Mouse (Mus musculus) cerebellum, postnatal 4 days (tissue): ENCODE measurements around the gene Ercc6.

ENCODE experiments used
- DNase-seq, 2 experiments: peaks; one replicate each; pipeline ENCODE4 v3.0.0; 2022; ENCODE audit warnings: low spot score in 2 of 2, mixed read lengths in 1 of 2

Ercc6 gene

DNA sequence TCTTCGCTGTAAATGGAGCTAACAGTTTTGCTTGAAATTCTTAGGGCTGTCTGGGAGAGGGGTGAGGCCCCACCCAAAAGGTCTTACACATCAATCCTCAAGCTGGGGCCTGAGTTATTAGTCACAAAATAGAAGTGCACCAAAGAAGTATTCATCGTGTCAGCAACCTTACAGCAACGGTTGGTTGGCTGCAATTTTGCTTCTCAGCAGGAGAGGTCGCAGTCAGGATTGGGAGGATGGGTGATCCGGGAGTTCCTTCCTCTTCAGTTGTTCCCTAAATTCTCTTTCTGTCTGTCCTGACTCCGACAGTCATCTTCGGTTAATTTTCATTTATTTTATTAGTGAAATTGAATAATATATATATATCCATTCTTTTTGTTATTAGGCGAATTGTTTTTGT is 59.2 kb downstream of the Ercc6 start:
- DNase-seq = no peak

DNA sequence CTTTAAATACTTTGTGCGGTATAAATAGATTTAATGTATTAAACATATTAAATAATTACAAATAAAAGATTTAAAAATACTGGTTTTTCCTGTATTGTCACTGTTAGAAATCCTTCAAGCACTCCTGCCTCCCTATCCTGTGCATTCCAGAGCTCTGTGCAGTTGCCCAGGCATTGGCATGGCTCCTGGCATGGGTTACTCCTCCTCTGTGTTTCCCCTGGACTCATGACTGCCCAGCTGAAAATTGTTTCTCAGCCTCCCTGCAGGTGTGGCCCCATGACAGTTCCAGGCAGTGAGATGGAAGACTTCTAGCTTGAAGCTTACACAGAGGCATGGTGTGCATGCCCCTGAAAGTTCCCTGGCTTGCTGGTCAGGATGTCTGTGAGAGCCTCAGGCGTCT is 65.1 kb downstream of the Ercc6 start:
- DNase-seq = no peak

DNA sequence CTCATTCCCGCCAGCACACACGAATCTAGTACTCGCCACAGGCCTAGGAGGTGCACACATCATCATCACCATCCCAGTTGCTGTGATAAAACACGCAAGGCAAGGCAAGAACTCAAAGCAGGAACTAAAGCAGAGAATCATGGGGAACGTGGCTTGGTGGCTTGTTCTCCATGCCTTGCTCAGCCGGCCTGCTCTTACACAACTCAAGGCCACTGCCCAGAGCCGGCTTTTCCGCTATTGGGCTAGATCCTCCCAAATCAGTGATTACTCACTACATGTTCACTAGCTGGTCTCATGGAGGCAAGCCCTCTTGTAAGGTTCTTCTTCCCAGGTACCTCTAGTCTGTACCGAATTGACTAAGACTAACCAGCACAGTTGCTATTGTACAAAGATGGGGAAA is 70.4 kb downstream of the Ercc6 start:
- DNase-seq = no peak

DNA sequence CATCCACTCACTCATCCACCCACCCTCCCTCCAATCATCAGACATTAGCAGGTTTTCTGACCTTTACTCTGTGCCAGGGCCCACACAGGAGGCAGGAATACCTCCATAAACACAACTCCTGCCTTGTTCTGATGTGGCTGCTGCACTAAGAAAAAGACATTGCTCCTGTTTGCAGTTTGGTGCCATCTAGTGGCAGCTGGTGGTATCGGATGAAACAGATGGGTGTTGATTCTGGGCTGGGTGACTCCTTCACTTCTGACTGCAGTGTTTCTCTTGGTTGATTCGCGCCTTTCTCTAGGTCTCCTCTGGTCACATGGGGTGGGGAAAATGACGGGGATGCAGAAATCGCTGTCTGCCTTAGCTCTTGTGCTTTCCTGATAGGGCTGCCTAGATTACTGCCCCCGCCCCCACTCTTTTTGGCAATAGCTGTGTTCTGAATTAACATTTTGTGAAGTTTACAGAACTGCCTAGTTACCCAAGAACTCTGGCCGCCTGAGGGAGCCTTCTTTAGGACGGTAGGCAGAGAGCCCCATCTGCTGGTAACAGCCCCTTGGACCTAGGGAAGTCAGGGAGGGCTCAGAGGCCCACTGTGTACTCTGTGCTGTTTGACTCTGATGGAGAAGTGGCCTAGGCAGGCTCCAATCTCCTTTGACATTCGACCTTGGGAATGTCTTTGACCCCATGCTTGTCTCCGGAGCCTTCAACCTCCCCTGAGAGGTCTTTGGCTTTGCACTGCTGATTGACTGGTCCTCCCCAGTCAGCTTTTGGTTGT is 73.9 kb downstream of the Ercc6 start:
- peak; percentile 82 to 87 for DNase-seq

DNA sequence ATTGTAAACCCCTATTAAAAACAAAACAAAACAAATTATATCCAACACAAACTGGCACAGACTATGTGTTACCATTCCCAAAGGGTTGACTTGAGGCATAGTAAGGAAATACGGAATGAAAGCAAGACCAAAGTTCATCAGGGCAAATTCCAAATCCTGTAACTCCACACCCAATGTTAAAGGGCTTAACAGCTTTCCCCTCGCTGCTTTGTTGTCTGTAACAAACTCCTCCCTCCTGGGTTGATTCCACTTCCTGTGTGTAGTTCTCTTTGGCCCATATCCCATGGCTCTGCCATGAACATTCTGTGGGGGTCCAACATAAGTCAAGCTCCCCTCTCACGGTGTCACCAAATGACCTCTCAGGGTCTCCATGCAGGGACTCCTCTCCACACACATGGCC is 77.1 kb downstream of the Ercc6 start:
- no peak for DNase-seq

DNA sequence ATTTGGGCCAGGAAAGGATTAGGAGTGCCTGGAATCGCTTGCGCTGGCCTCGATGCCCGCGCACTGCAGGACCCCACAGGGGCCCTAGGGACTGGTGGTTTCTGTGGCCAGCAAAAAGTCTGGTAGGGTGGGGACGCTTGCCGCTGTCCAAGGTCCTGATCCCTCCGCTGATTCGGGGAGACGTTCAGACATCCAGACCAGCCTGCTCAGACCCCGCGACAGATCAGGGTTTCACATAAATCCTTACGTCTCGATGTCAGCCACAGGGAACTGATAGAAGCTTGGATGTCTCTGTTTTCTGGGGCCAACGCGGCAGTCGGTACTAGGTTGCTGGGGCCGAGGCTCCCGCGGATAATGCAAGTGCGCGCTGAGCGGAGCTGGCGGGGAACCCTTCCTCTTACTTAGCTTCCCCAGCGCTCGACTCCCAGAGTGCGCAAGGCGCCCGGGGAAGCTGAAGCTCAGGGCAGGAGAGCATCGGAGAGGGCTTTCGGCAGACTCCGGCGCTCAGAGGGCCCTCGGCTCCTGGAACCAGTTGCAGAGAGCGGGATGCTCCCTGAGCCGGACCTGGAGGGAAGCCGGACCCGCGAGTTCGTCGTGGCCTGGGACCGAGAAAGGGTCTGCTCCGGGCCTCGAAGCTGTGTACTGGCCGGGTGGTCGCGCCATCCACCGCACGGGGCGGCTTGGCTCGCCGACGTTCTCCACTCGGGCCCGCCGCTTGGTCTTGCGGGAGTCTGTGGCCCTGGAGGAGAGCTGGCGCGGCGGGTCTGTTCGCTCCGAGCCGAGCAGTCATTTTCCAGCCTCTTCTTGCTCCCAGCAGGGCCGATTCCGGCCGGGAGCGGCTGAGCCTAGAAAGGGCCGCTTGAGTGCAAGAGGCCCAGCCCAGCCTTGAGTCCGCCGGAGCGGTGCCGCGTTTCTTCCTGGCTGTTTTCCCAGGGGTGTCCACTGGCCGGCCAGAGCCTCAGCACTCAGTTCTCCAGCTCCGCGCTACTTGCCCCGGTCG is 84.2 kb downstream of the Ercc6 start:
- peak in 1 of 2 experiments; percentile 22 for DNase-seq

DNA sequence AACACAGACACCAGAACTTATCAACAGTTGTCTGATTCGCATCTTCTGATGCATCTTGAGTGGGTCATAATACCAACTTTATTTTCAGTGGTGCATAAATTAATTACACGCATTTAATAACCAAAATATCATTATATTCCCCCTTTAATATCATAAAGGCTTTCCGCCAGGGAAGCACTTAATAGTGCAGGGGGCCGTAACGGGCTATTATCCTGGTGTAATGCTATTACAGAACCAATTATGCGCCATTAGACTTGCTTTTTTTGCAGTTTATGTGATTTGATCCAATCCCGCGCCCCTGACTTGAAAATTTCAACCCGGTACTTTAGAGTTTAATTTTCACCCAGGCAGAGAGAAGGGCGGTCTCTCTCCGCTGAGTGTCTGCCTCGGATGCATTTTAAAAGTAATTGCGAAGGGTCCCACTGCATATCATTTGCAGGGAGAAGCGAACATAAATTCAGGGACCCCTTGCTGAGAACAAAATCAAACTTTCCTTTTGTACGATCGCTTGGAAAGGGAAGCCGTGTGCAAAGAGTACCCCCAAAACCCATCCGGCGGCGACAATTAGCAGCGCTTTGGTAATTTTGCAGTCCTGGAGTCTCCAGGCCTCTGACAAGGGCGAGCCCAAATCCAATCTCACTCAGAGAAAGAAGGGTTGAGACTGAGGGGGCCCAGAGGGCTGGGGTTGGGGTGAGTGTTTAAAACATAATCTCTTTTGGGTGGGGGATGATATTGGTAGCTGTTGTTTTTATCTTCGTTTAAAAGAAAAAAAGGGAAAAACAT is 85.3 kb downstream of the Ercc6 start:
- DNase-seq = no peak

DNA sequence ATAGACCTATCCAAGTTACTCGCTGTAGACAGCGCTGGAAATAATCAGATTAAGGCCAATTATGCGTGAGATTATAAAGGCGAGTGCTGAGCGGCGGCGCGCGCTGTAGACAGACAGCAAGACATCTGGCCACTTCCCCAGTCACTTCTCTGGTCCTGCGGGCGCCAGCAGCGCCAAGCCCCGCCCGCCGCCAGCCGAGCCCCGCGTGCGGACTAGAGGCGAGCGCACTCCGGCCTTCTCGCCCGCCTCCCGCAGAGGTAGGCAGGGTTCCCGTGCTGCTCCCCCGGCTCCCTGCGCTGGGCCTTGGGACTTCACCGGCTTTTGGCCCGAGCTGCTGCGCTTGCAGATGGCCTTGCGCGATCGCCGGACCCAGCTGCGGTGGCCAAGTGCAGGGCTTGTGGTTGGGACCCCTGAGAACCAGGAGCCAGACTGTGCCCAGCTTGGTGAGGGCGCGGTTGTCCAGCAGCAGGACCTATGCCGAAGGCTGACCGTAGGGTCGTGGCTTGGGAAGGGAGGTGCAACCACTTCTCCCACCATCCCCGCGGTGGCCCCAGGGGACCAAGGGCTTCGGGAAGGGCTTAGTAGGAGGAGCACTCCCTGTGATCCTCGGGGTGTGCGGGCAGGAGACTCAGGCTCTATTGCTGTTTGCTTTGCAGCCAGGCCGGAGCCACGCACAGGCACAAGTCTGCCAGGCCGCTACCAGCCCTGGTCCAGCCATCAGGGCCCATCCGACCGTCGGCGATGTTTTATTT is 86.1 kb downstream of the Ercc6 start, which contains the start of gene Prrxl1:
Gene Prrxl1, plus strand, starts transcription at position 118 of the 752 bp plus-strand sequence.
- DNase-seq = peak in 1 of 2 experiments; percentile 22

DNA sequence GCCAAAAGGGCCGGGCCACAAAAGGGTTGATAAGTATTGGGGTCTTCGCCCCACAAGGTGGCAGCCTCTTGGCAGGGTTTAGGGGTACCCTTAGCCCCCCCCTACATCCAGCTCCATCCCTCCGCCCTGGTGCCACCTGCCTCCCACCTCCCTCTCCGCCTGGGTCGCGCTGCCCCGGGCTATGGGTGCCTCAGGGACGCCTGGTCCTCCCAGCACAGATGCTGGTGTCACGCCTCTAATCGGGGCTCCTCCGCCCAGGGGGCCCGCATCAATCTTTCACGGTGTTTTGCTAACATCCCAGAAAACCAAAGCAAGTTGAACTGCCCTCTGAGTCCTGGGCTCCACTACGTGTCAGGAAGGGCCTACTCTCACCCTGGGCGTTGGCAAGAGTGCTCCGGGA is 86.8 kb downstream of the Ercc6 start:
- no peak for DNase-seq

DNA sequence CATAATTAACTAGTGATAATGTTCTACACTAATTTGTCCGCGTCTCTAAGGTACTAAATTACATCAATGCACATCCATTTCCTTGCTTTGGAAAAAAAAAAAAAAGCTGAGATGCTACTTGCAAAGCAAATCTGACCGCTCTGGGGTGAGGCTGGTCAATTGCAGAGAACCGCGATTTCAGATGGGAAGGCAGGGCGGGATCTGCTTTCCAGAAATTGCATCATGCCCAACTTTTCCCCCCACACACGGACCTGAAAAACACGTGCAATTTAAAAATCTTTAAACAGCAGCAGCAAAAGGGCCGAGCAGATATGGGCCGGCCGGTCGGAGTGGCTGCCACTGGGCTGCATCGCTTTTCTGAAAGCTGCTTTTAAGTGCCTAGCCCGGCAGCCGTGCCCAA is 92.2 kb downstream of the Ercc6 start:
- no peak for DNase-seq

DNA sequence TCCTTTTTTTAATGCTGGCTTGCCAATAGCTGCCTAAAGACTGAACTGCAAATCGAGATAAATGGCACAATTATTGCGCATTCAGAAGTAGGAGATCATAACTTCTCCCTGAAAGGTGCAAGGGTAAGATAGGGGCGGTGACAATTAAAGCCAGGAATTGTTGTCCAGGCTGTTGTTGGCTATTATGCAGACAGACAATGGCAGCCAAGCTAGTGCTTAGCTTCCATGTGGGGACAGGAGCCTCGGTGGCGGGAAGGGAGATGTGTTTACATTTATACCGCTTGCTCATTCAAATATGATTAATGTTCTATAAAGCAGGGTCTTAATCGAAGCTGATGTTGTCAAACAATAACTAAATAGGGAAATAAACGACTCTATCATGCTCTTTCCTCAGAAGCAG is 93.0 kb downstream of the Ercc6 start:
- no peak for DNase-seq

DNA sequence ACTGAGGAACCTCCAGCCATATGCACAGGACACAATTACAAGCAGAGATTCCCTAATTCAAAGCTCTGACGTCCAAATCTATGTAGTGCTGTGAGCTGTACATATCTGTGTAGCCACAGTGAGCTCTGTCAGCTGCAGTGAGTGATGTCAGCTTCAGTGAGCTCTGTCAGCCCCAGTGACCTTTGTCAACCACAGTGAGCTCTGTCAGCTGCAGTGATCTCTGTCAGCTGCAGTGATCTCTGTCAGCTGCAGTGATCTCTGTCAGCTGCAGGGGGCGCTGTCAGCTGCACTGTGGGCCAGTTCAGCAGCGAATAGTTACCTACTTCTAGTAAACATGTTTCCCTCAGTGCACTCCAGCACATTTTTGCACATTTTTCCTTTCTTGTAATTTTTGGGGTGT is 96.1 kb downstream of the Ercc6 start:
- peak; percentile 57 to 71 for DNase-seq

DNA sequence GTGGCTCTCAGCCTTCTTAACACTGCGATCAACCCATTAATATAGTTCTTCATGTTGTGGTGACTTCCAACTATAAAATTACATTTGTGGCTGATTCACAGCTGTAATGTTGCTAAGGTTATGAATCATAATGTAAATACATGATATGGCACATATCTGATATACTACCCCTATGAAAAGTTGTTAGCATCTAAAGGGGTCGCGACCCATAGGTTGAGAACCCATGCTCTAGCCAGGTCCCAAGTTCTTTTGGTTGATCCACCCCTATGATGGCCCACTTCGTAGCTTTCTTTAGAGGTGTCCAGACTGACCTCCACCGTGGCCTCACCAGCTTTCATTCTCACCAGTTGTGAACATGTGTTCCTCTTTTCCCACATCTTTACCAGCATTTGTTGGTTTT is 103.9 kb downstream of the Ercc6 start:
- DNase-seq = no peak

DNA sequence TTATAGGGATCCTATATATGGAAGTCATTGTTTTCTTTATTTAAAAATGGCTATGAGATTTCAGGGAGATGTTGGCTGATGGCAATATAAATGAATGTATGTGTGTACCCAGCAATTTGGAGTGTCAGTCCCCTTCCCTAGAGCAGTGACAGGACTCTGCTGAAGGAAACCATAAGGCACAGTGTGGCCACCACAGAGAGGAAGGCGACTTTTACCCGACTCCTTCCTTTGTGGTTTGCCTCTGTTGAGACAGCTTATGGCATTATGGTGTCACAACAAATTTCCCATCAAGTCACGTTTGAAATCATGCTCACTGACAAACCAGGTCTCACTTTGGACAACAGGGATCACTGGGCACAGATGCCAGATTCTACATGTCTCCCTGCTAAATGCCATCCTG is 110.9 kb downstream of the Ercc6 start:
- DNase-seq = no peak

DNA sequence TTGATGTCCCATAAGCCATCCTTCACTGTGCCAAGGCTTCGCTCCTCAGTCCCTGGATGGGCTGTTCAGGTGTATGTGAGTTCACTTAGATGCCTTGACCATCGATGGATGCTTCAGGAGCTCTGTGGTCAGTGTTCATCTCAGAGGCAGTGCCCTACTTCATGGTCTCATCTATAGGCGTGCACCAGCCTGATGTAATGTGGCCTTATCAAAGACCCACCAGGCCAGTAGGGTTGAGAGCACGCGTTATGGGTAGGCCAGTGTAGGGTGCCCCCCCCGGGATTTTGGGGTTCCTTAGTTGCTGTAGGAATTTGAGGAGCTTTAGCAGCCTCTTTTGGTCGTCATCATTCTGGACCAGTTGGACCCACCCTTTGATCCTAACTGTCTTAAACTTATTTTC is 111.5 kb downstream of the Ercc6 start:
- no peak for DNase-seq

DNA sequence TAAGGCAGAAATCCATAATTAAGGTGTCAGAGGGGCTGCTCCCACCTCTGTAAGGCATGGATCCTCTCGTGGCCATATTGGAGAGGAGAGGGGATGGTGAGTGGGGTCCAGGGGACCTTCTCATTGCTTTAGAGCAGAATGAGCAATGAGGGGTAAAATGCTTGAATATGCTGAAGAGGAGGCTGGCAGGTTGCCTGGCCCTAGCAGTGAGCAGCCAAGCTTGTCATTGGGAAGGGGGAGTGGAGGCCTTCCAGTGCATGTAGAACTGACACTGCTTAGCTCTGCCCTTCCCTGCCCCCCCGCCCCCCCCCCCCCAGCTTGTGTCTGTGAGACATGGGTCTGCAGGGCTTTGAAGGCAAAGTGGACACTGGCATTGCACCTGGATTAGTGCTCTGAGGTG is 114.0 kb downstream of the Ercc6 start:
- DNase-seq = peak in 1 of 2 experiments; percentile 39

DNA sequence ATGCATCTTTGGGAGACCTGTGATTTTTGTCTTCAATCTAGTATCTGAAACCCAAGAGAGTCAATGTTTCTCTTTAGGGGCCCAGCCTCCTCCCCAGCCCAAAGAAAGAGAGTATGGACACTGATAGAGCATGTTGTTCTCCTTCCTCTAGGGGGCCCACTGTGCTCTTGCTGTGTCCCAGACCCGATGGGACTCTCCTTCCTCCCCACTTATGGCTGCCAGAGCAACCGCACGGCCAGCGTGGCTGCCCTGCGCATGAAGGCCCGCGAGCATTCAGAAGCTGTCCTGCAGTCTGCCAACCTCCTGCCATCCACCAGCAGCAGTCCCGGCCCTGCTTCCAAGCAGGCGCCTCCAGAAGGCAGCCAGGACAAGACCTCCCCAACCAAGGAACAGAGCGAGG is 115.3 kb downstream of the Ercc6 start:
- DNase-seq = no peak
